Mouse (Mus musculus): ENCODE data around the gene Hnrnph2.

- no peak for TF ChIP-seq POLR2A (IDR thresholded peaks at IDR 0.05; ENCODE audit: control insufficient read depth, extremely low read depth, insufficient read depth, low read length, poor library complexity)
- no peak for TF ChIP-seq CTCF (IDR thresholded peaks at IDR 0.05; ENCODE audit: borderline replicate concordance, control insufficient read depth, extremely low read depth, insufficient read depth, low read length, poor library complexity)
These were observed 17.9 kb upstream of the Hnrnph2 start, which contains the start of gene Btk for GRCm38 (mm10) chrX:134582888-134583669.

Data from thymus, adult 2 months (tissue).